Mouse (Mus musculus) urinary bladder, postnatal 4 days (tissue): ENCODE measurements around the gene Egln1.

Experiments used
- DNase-seq, 2 experiments: peaks; one replicate each; pipeline ENCODE4 v3.0.0; 2021 to 2022; ENCODE audit warnings: low spot score in 2 of 2

The Egln1 gene

GRCm38 (mm10) chr8:124949209-124950068 lies at the start of gene Egln1:
Gene Egln1 (minus strand): TSS chr8:124949324.
- peak; percentile 76 to 79 for DNase-seq

GRCm38 (mm10) chr8:124995776-124996175 lies 46.7 kb upstream of the Egln1 start:
- DNase-seq: no peak

DNA sequence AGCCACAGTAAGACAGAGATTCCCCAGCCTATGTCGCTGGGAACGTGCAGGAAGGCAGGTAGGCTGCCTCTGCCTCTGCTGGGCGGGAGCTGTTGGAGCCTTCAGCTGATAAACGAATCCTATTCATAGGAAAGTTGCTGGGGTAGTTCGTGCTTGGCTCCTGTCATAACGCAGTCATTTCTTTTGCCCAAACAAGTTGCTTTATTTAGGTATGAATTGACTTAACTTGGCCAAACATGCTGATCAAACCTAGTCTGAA lies 42.5 kb upstream of the Egln1 start:
- no peak for DNase-seq

GRCm38 (mm10) chr8:124990923-124991667 lies 42.0 kb upstream of the Egln1 start:
- no peak for DNase-seq

DNA sequence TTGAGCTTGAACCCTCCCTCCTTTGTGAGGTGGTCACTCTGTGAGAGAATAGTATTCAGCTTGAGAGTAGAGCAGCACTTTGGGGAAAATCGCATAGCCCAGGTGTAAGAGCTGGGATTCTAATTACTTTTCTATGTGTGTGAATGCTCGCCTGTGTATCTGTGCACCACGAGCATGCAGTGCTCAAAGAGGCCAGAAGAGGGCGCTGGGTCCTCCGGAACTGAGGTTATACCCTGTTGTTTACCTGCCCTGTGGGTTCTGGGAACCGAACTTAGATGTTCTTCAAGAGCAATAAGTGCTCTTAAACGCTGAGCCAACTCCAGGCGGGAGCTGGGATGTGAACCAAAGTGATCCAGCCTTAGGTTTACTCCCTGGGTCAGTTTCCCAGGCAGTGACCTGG lies 31.7 kb upstream of the Egln1 start:
- no peak for DNase-seq

DNA sequence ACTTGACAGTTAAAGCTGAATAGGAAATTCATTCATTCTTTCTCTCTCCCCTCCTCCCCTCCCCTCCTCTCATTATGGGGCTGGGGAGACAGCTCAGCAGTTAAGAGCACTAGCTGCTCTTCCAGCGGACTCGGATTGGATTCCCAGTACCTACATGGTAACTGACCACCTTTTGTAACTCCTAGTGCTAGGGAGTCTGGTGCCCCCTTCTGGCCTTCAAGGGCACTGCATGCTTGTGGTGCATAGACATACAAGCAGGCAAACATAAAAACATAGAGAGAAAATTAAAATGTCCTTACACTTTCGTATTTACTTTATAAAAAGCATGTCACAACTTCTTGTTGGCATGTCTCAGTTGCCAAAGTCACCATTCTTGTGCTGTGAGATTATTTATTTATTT lies 30.9 kb upstream of the Egln1 start:
- DNase-seq: no peak

DNA sequence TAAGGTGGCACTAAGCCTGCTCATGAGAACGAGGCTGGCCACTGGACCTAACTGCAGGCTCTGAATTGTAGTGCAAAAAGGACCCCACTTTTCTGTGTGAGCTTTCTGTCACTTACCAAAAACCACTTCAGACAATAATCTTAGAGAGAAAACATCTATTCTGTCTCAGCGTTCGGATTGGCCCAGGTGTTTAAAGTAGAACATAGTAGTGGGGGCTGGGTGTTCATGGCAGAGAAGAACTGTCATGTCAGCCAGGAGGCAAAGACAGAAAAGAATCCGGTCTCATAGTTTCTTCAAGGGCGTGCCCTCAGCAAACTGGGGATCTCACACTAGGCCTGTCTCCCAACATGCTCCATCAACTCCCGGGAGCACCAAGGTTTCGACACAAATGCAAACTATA lies 28.9 kb upstream of the Egln1 start:
- no peak for DNase-seq

DNA sequence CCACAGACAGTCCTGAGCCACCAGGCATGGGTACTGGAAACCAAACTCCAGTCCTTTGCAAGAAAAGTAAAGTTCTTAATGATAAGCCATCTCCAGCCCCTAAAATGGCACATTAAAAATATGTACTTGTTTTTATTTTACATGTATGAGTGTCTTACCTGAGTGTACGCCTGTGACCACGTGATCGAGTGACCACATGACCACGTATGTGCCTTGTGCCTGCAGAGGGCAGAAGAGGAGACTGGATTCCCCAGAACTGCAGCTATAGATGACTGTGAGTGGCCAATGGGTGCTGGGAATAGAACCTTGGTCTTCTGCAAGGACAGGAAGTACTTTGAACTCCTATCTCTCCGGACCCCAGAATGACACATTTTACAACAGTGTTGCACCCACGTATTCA lies 27.1 kb upstream of the Egln1 start:
- DNase-seq: no peak

- no peak for DNase-seq
These were observed 25.1 kb upstream of the Egln1 start for GRCm38 (mm10) chr8:124974254-124974653.

DNA sequence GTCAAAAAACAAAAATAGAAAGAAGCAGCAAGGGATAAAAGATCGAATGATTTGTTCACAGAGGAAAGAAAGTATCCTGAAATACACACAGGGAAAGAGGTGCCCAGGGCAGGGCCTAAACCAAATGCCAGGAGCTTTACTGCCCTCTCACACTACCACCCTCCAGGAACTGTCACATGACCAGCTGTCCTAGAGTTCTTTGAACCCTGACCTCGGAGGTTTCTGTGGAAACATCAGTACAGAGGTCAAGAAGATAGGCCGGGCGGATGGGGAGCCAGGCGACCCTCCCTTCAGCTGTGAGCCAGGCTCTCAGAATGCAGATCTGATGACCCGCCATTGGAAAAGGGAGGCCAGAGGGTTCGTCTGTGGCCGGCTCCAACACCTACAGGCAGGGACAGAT lies 24.1 kb upstream of the Egln1 start:
- no peak for DNase-seq

GRCm38 (mm10) chr8:124970312-124970933 lies 21.3 kb upstream of the Egln1 start:
- DNase-seq: no peak

DNA sequence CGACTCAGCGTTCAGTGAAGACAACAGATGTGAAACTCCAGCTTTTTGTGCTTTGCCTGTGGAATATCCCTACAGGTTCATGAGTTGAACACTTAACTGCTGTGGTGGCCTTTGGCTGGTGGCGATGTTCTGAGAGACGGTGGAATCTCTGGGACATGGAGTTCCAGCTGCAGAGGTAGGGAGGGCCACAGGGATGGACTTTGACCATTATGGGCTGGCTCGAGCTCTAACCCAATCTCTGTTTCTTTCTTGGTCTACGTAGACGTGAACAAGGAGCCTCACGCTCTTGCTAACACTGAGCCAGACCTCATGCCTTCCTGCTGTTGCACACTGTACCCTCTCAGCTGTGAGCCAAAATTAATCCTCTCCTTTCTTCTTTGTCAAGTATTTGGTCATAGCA lies 15.8 kb upstream of the Egln1 start:
- DNase-seq: no peak

GRCm38 (mm10) chr8:124963246-124963645 lies 14.1 kb upstream of the Egln1 start:
- DNase-seq: no peak

DNA sequence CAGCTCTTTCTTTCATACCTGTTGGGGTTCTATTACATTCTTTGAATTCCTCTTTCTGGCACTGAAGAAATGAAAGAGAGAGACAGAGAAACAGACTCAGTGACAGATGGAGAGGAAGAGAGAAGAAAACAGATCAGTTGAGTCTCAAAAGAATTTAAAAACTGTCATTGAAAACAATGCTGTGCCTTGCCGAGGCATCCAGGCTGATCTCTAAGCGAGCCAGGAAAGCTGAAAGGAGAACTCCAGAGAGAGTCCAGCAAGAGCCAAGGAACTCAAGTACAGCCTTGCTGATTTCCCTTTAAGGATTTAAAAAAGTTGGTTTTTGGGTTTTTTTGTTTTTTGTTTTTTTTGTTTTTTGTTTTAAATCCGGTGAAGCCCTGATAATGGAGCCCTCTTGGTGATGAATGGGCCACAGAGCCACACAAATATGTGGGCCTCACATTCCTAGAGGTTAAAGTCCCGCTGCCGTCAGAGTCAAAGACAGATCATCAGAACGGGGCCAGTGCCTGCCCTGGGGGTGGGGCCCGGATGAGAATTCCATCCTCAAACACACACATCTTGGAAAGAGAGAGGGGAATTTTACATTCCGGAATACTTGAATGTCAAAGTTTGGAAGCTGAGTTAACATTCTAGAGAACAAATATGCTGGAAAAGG lies 11.2 kb upstream of the Egln1 start:
- no peak for DNase-seq

DNA sequence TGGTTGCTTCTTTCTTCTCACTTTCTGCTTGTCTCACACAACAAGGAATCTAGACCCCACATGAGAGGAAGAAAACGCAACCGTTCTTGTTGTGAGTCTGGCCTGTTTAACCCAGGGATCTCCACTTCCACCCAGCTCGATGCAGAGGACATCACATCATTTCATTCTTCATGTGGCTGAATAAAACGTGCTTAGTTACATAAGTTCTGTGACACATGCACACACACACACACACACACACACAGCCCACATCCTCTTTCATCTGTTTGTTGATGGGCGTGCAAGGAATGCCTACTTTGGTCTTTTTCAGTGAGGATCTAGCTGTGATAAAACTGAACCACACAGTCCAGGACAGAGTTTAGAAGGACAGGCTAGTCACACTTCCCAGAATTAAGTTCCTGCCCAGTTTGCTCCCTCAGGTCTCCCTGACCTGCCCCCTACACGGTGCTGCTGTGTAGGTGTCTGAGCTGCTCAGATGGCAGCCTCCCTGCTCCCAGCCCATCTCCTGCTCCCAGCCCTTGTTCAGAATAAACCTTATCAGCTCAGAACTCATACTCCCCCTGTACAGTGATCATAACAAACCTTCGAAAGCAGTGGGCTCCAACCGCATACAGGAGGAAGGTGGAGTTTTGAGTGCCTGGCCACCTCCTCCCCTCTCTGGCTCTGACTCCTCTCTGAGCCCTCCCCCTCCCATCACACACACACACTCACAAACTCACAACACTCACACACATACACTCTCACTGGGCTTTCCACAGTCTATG lies 10.5 kb upstream of the Egln1 start:
- DNase-seq: no peak

GRCm38 (mm10) chr8:124954572-124955082 lies 5.5 kb upstream of the Egln1 start:
- no peak for DNase-seq

DNA sequence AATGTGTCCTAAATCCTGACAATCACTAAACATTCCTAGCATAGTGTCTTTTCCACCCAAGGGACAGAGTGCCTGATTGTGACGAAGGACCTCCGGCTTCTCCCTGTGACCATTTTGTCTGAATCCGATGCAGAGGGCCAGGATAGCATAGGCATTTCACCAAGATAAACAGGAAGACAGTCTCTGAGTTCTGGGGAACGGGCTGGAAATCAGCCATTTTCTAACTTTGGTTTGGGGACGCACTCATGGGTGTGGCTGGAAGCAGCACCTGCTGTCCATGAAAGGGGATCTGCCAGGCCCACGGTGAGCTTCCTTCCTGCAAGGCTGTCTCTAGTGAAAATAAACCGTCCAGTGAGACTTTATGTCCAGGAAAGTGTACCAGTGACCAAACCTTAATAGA lies 4.1 kb upstream of the Egln1 start:
- DNase-seq: no peak

DNA sequence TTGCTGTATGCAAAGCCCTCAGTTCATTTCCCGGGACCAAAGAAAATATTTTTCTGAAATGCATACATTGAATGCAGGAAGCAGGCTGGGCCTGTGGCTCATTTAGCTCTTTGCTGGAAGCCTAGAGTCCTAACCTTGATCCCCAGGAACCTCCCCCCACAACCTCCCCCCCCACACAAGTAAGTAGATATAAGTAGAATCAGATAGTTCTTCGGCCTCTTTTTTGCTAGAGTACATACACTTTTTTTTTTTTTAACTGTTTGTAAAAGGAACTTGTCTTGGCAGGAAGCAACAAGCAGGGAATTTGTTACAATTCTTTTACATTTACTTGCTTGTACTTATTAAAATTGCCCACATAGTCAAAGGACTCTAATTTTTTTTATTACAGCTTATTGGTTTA lies 1.7 kb upstream of the Egln1 start:
- no peak for DNase-seq

DNA sequence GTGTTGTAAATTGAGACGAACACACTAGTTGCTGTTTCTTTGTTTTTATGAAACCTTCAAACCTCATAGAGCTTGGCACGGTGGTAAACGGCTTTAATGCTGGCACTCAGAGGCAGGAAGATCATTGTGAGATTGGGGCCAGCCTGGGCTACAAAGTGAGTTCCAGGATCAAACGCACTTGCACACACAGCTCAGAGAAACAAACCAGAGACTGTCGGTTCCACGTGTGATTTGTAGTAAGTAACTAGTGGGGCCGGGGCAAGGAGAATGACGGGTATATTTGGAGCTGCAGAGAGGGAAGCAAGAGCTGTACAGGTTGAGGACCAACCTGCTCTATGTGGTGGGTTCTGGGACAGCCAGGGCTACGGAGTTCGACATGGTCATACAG lies 939 bp upstream of the Egln1 start:
- no peak for DNase-seq

GRCm38 (mm10) chr8:124948733-124949111 lies 402 bp downstream of the Egln1 start:
- no peak for DNase-seq
